Mouse (Mus musculus) midbrain, embryonic 10.5 days (tissue): ENCODE data around the gene Fryl. TPM values are rescaled to one million over a fixed set of nuclear protein-coding genes. Genes with fewer than 3 reads are reported as not detected.
"Not testable (repeated sequence)": the region's sequence is repeated elsewhere in the genome, so short reads cannot be mapped to it uniquely, and the experiment has no call there.

Source experiments
- DNase-seq: peaks from one replicate; pipeline ENCODE4 v3.0.0-alpha.2; 2017; ENCODE audit warnings: low spot score
- H3K27ac ChIP-seq: fragments of 300-500 bp; sonication (generic); replicated peaks from 2 replicates; pipeline ENCODE4 v1.5.1; 2016; ENCODE audit warnings: mild to moderate bottlenecking
- H3K27me3 ChIP-seq: fragments of 300-500 bp; sonication (generic); 2 replicates; pipeline ENCODE4 v1.6.1; 2016; ENCODE audit warnings: low read depth, mild to moderate bottlenecking; ENCODE audit not compliant: poor library complexity, severe bottlenecking
- H3K36me3 ChIP-seq: fragments of 300-500 bp; sonication (generic); 2 replicates; pipeline ENCODE4 v1.6.1; 2016; ENCODE audit warnings: mild to moderate bottlenecking, moderate library complexity
- H3K4me1 ChIP-seq: fragments of 300-500 bp; sonication (generic); 2 replicates; pipeline ENCODE4 v1.6.1; 2016
- H3K4me3 ChIP-seq: fragments of 300-500 bp; sonication (generic); 2 replicates; pipeline ENCODE4 v1.5.1; 2016; ENCODE audit warnings: mild to moderate bottlenecking, moderate library complexity
- H3K9me3 ChIP-seq: fragments of 300-500 bp; sonication (generic); replicated peaks from 2 replicates; pipeline ENCODE4 v1.6.1; 2016; ENCODE audit warnings: mild to moderate bottlenecking
- WGBS: fragments of 180-500 bp; shearing (Covaris S2); methylation state at CpG from one replicate; pipeline ENCODE4 v1.1.7; 2016; 5-methylcytosine and 5-hydroxymethylcytosine counted together
- polyA plus RNA-seq: library from polyadenylated mRNA; unstranded; fragments of >200 nt; fragmentation: Nextera tagmentation; extraction: Ambion mirVana; gene quantifications from 2 replicates; pipeline ENCODE4 v1.2.1, GENCODE M21; 2016

Gene Fryl
- polyA plus RNA-seq, 1 experiment from 2014 or later, result 23.7 TPM

DNA sequence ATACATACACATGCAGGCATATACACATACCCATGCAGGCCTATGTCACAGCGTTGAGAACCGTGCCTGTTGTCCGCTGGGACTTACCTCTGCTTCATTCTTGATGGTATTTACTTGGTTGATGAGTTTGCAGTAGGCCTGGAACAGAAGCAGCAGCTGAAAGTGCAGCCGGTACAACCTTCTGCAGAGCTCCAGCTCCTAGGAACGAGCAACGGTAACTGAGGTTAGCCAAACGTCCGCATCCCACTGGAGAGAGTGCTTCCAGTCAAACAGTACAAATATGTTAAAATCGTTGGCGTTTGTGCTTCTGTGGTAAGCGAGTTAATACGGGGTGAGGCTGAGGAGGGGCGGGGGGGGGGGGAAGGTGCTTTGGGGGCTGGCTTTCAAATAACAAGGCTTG, 232.6 kb downstream of the Fryl start:
- no peaks in the 10 kb centered on the region for H3K27me3 ChIP-seq
- no peak for DNase-seq
- H3K27ac ChIP-seq, result no peak overlapping the region
- H3K4me3 ChIP-seq, result no peak overlapping the region
- no peaks in the 10 kb centered on the region for H3K4me1 ChIP-seq
- peaks cover 56% of the 10 kb centered on the region for H3K36me3 ChIP-seq
- 93% methylated on average over 13 of the region's 13 CpGs for WGBS
- no peaks in the 10 kb centered on the region for H3K9me3 ChIP-seq

GRCm38 (mm10) chr5:73014745-73015144, 241.7 kb downstream of the Fryl start:
- H3K9me3 ChIP-seq, result no peaks in the 10 kb centered on the region
- peaks cover 42% of the 10 kb centered on the region for H3K27me3 ChIP-seq
- peaks cover 13% of the 10 kb centered on the region for H3K4me1 ChIP-seq
- no peak overlapping the region for H3K4me3 ChIP-seq
- 68% methylated on average over 9 of the region's 9 CpGs for WGBS
- DNase-seq, result no peak
- no peak overlapping the region for H3K27ac ChIP-seq
- H3K36me3 ChIP-seq, result no peaks in the 10 kb centered on the region

DNA sequence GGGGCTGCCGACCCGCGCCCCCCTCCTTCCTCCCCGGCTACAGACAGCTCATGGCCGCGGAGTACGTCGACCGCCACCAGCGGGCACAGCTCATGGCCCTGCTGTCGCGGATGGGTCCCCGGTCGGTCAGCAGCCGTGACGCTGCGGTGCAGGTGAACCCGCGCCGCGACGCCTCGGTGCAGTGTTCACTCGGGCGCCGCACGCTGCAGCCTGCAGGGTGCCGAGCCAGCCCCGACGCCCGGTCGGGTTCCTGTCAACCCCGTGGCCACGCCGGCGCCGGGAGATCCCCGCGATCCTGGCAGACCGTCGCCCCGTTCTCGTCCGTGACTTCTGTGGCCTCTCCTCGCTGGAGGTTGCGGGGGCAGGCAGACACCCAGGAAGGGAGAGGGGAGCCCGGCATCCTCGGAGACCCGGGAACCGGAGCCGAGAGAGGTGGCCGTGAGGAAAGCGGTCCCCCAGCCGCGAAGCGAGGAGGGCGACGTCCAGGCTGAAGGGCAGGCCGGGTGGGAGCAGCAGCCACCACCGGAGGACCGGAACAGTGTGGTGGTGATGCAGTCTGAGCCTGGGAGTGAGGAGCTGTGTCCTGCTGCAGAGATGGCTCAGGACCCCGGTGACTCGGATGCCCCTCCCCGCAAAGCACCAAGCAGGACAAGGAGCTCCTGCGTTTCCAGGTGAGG, 242.7 kb downstream of the Fryl start:
- WGBS, result 2% methylated on average over 58 of the region's 65 CpGs

DNA sequence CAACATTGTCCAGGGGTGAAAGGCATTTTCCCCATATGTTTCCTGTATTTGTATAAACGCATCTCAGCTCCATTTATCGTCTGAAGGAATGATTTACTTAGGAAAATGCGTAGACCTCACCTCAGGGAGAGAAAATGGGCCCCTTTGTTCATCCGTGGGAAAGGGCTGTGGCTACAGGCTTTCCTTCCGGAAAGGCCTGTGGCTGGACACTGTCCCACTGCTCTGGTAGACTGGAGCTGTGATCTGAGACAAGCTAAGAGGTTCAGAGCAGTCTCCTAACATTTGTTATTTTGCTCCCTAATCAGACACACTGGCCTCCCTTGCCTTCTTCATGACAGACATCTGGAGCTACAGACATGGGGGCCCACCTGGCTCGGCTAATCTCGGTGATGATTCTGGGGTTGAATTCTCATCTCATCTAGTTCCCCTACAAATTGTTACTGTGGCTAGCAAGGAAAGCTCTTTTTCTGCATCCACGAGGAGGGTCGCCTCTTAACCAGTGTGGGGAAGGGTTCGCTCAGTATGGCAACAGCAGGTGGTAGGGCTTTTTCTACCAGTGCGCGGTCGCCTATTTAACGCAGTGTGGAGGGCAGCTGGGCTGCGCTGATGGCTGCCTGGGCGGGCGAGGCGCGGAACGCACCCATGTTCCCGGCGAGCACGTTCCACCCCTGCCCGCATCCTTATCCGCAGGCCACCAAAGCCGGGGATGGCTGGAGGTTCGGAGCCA, 243.4 kb downstream of the Fryl start:
- Histone ChIP-seq H3K4me3 (peak overlapping the region; percentile 55), H3K27me3 (peaks cover 55% of the 10 kb centered on the region), H3K4me1 (peaks cover 13% of the 10 kb centered on the region)
- H3K9me3 ChIP-seq, H3K27ac ChIP-seq, H3K36me3 ChIP-seq: not testable (repeated sequence)
- WGBS, result 24% methylated on average over 24 of the region's 27 CpGs
- peak; percentile 33 for DNase-seq

More for the DNA sequence above, 242.7 kb downstream of the Fryl start:
- not testable (repeated sequence) for H3K9me3 ChIP-seq, H3K36me3 ChIP-seq
- Histone ChIP-seq H3K4me3 (peak overlapping the region; percentile 55), H3K27me3 (peaks cover 48% of the 10 kb centered on the region), H3K27ac (0 out of 2 replicates have a peak overlapping the region, but pooled peaks have one; percentile 33), H3K4me1 (peaks cover 13% of the 10 kb centered on the region)
- DNase-seq, result peak; percentile 52

- H3K9me3 ChIP-seq, H3K4me3 ChIP-seq, DNase-seq, H3K36me3 ChIP-seq, H3K27ac ChIP-seq: not testable (repeated sequence)
- 94% methylated on average over 16 of the region's 16 CpGs for WGBS
- peaks cover 19% of the 10 kb centered on the region for H3K4me1 ChIP-seq
- H3K27me3 ChIP-seq, result peaks cover 68% of the 10 kb centered on the region
Observed at GRCm38 (mm10) chr5:73011806-73012205, 244.6 kb downstream of the Fryl start.

DNA sequence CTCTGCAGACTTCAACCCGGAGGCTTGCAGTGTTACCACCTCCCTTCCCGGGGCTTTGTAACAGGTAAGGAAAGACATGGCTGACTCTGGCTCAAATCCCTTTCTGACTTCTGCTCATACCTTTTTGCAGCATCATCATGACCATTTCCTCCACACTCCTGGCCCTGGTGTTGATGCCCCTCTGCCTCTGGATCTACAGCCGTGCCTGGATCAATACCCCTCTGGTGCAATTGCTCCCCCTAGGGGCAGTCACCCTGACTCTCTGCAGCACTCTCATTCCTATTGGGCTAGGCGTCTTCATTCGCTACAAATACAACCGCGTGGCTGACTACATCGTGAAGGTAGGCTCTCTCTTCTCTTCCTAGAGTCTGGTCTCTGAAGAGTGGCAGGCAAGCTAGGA, 248.2 kb downstream of the Fryl start:
- Histone ChIP-seq H3K27me3 (peaks cover 73% of the 10 kb centered on the region), H3K4me1 (peaks cover 12% of the 10 kb centered on the region)
- not testable (repeated sequence) for DNase-seq, H3K4me3 ChIP-seq, H3K36me3 ChIP-seq, H3K27ac ChIP-seq, H3K9me3 ChIP-seq
- 46% methylated on average over 8 of the region's 8 CpGs for WGBS

- DNase-seq, result no peak
- H3K27ac ChIP-seq, result no peak overlapping the region
- peak overlapping the region; percentile 51 for H3K4me3 ChIP-seq
- H3K9me3 ChIP-seq, result no peaks in the 10 kb centered on the region
- peaks cover 67% of the 10 kb centered on the region for H3K27me3 ChIP-seq
- WGBS, result 51% methylated on average over 5 of the region's 5 CpGs
- peaks cover 10% of the 10 kb centered on the region for H3K4me1 ChIP-seq
- H3K36me3 ChIP-seq, result no peaks in the 10 kb centered on the region
Observed at GRCm38 (mm10) chr5:73007582-73007959, 248.8 kb downstream of the Fryl start.

GRCm38 (mm10) chr5:73006784-73007581, 249.4 kb downstream of the Fryl start, which contains the start of gene Slc10a4:
Gene Slc10a4, plus strand, starts transcription at chr5:73006883.
- WGBS, result 9% methylated on average over 65 of the region's 65 CpGs

DNA sequence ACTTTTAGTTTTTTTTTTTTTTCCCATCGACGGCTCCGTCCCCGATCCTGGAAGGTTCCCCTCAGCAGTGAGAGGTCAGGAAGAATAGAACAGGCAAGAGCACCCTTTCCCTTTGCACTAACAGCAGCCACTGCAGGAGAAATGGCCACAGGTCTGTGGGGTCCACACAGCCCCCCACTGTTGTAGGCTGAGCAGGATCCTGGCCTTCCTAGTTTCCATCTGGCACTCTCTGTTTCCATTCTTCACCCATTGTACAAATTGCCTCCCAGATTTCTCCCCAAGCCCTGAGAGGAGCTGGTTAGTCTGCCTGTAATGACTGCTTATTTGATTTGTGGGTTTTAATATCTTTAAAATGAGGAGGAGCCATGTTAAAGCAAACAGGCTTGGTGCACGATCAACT, 252.4 kb downstream of the Fryl start:
- peaks cover 50% of the 10 kb centered on the region for H3K27me3 ChIP-seq

More at GRCm38 (mm10) chr5:73006784-73007581, 249.4 kb downstream of the Fryl start, which contains the start of gene Slc10a4:
- DNase-seq, result peak; percentile 58
- peak within 1 kb of the TSS; percentile 24; the same call in 1 of the 2 replicates for H3K27ac ChIP-seq
- H3K9me3 ChIP-seq, result no peaks in the 10 kb centered on the region
- H3K36me3 ChIP-seq, result no peaks in the 10 kb centered on the region
- H3K27me3 ChIP-seq, result peaks cover 61% of the 10 kb centered on the region
- peaks cover 10% of the 10 kb centered on the region for H3K4me1 ChIP-seq
- peak within 1 kb of the TSS; percentile 51 for H3K4me3 ChIP-seq

DNA sequence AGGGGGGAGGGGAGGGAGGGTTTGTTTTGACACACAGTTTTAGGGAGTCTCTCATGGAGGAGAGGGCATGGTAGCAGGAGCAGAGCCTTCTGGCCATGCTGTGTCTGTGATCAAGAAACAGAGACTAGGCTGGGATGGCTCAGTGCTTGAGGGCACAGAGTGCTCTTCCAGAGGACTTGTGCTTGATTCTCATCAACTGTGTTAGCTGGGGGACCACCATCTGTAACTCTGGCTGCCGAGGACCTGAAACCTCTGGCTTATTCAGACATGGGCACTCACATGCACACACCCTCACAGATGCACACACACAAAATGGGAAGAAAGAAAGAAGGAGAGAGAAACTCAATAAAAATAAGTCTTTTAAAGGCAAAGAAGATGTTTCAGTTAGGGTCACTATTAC, 257.9 kb downstream of the Fryl start:
- not testable (repeated sequence) for H3K9me3 ChIP-seq, DNase-seq, H3K27me3 ChIP-seq, H3K36me3 ChIP-seq, H3K27ac ChIP-seq, H3K4me3 ChIP-seq
- peaks cover 17% of the 10 kb centered on the region for H3K4me1 ChIP-seq
- WGBS, result 88% methylated on average over 1 of the region's 1 CpGs

More for the DNA sequence above, 252.4 kb downstream of the Fryl start:
- no peak overlapping the region for H3K27ac ChIP-seq
- H3K4me1 ChIP-seq, result peaks cover 10% of the 10 kb centered on the region
- DNase-seq, result no peak
- no peaks in the 10 kb centered on the region for H3K36me3 ChIP-seq
- no peaks in the 10 kb centered on the region for H3K9me3 ChIP-seq
- H3K4me3 ChIP-seq, result no peak overlapping the region
- 91% methylated on average over 5 of the region's 5 CpGs for WGBS

DNA sequence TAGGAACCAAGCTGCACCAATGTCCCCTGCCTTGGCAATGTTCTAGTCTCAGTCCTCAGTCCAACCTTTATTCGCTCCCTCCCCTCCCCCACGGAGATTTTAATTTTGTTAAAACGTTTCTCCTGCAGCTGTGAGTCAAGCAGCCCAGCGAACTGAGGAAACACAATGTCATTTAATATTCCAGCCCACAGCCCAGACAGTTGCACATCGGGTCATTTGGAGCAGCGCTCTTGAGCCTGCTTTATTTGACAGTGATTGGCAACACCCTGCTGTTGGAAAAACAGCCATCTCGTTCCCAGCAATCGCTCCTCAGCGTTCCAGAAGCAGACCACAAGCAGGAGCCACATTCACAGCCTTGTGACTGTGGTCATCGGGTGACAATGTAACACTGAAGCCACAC, 261.0 kb downstream of the Fryl start:
- 44% methylated on average over 10 of the region's 10 CpGs for WGBS
- H3K4me1 ChIP-seq, result peaks cover 17% of the 10 kb centered on the region
- DNase-seq, result no peak
- H3K4me3 ChIP-seq, result no peak overlapping the region
- H3K27me3 ChIP-seq, result no peaks in the 10 kb centered on the region
- H3K36me3 ChIP-seq, result no peaks in the 10 kb centered on the region
- no peaks in the 10 kb centered on the region for H3K9me3 ChIP-seq
- no peak overlapping the region for H3K27ac ChIP-seq

GRCm38 (mm10) chr5:72994928-72995327, 261.5 kb downstream of the Fryl start:
- no peak for DNase-seq
- 83% methylated on average over 2 of the region's 2 CpGs for WGBS
- H3K4me1 ChIP-seq, result peaks cover 19% of the 10 kb centered on the region
- H3K36me3 ChIP-seq, result no peaks in the 10 kb centered on the region
- H3K9me3 ChIP-seq, result no peaks in the 10 kb centered on the region
- no peak overlapping the region for H3K4me3 ChIP-seq
- peak overlapping the region; percentile 63; the same call in 1 of the 2 replicates for H3K27ac ChIP-seq
- H3K27me3 ChIP-seq, result no peaks in the 10 kb centered on the region
